24 mouse cellular contexts compared by ENCODE assay signal in genomic region chr11:108176715-108177114, GRCm38 (mm10).
"Had no signal": no experiment of that assay in that cellular context is flagged by ENCODE, and none has a peak within 500 bp of the region (broad histone marks: within the 10 kb centered on the region; RNA-seq: fewer than 3 reads in every experiment).

No protein-coding gene starts in this region.

- H3K4me3 ChIP-seq: heart, adult 2 months; heart, embryonic 13.5 days; heart, embryonic 15.5 days; hindbrain, embryonic 13.5 days; hindbrain, embryonic 15.5 days; intestine, embryonic 15.5 days; limb, embryonic 13.5 days; limb, embryonic 15.5 days; liver, embryonic 12.5 days had no signal

- DNase-seq: gastrocnemius, postnatal 14 days; gastrocnemius, postnatal 36 days; heart, adult 11 months; heart, adult 2 months; heart, postnatal 14 days; heart, postnatal 36 days; kidney, adult 18-20 months; kidney, adult 8-10 months; kidney, postnatal 10 days; kidney, postnatal 25 days; kidney, postnatal 4 days; left cerebral cortex, postnatal 4 days had no signal

- H3K4me1 ChIP-seq: intestine, embryonic 15.5 days; limb, embryonic 13.5 days; liver, embryonic 12.5 days had no signal

- H3K27ac ChIP-seq: heart, adult 2 months; heart, embryonic 13.5 days; heart, embryonic 15.5 days; hindbrain, embryonic 13.5 days; hindbrain, embryonic 15.5 days; hindbrain, postnatal 0 days; intestine, embryonic 15.5 days; limb, embryonic 13.5 days; limb, embryonic 15.5 days; liver, embryonic 12.5 days; liver, embryonic 14.5 days had no signal

- ATAC-seq: hindbrain, postnatal 0 days; inflammation-experienced regulatory T-cells, adult 6 months; intestine, embryonic 15.5 days; intestine, postnatal 0 days; liver, embryonic 12.5 days had no signal
